Mouse (Mus musculus): ENCODE data around the gene 1700007K13Rik. TPM values are rescaled to one million over a fixed set of nuclear protein-coding genes. Genes with fewer than 3 reads are reported as not detected.
"Not testable (repeated sequence)": the region's sequence is repeated elsewhere in the genome, so short reads cannot be mapped to it uniquely, and the experiment has no call there.

The 1700007K13Rik gene
- polyA plus RNA-seq, 1 experiment from 2014 or later = 0.90 TPM

DNA sequence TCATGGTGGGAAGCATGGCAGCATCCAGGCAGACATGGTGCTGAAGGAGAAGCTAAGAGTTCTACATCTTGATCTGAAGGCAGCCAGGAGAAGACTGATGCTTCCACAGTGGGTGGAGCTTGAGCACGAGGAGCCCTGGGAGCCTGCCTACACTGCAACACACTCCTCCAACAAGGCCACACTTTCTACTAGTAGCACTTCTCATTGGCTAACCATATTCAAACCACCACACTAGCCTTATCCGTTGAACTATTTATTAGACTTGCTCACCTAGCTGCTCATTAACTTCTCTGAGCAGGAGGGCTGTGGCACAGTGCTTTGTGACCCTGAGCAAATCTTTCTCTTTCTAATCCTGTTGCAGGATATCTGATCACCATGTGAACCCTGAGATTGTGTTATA, 17.7 kb upstream of the 1700007K13Rik start:
- H3K27me3 ChIP-seq (ENCODE audit: control insufficient read depth, insufficient read depth, low read length) = no peaks in the 10 kb centered on the region
- H3K4me2 ChIP-seq (ENCODE audit: low read depth, low read length) = no peak overlapping the region
- ATAC-seq (replicated peaks; ENCODE audit: insufficient number of reproducible peaks, low FRiP score, low TSS enrichment, low read depth) (no peak), DNase-seq (ENCODE audit: low spot score) (no peak)
- H3K36me3 ChIP-seq (replicated peaks; ENCODE audit: control insufficient read depth, insufficient read depth, low read depth, low read length) = no peaks in the 10 kb centered on the region
- WGBS = 78% methylated on average over 2 of the region's 2 CpGs
- H3K9me3 ChIP-seq (replicated peaks; ENCODE audit: control insufficient read depth, low read length) = no peaks in the 10 kb centered on the region
- no peaks in the 10 kb centered on the region for H3K4me1 ChIP-seq (ENCODE audit: control insufficient read depth, insufficient read depth, low read length)
- no peak overlapping the region for H3K27ac ChIP-seq (replicated peaks; ENCODE audit: low read depth, low read length)
- no peak overlapping the region for H3K9ac ChIP-seq (replicated peaks; ENCODE audit: low read length)
- no peak overlapping the region for H3K4me3 ChIP-seq (ENCODE audit: low read depth, low read length)

- Histone ChIP-seq H3K4me1 (ENCODE audit: control insufficient read depth, insufficient read depth, low read length) (no peaks in the 10 kb centered on the region), H3K4me2 (ENCODE audit: low read depth, low read length) (no peak overlapping the region), H3K27ac (replicated peaks; ENCODE audit: low read depth, low read length) (no peak overlapping the region), H3K9ac (replicated peaks; ENCODE audit: low read length) (no peak overlapping the region), H3K9me3 (replicated peaks; ENCODE audit: control insufficient read depth, low read length) (no peaks in the 10 kb centered on the region), H3K36me3 (replicated peaks; ENCODE audit: control insufficient read depth, insufficient read depth, low read depth, low read length) (no peaks in the 10 kb centered on the region), H3K4me3 (ENCODE audit: low read depth, low read length) (no peak overlapping the region), H3K27me3 (ENCODE audit: control insufficient read depth, insufficient read depth, low read length) (no peaks in the 10 kb centered on the region)
- DNase-seq (ENCODE audit: low spot score) (no peak), ATAC-seq (replicated peaks; ENCODE audit: insufficient number of reproducible peaks, low FRiP score, low TSS enrichment, low read depth) (no peak)
- WGBS = 82% methylated on average over 20 of the region's 20 CpGs
Observed at GRCm38 (mm10) chr2:28479208-28480204, 13.4 kb upstream of the 1700007K13Rik start.

- H3K27ac ChIP-seq (replicated peaks; ENCODE audit: low read depth, low read length); H3K27me3 ChIP-seq (ENCODE audit: control insufficient read depth, insufficient read depth, low read length); H3K4me1 ChIP-seq (ENCODE audit: control insufficient read depth, insufficient read depth, low read length); H3K9ac ChIP-seq (replicated peaks; ENCODE audit: low read length); ATAC-seq (replicated peaks; ENCODE audit: insufficient number of reproducible peaks, low FRiP score, low TSS enrichment, low read depth); H3K9me3 ChIP-seq (replicated peaks; ENCODE audit: control insufficient read depth, low read length); DNase-seq (ENCODE audit: low spot score); H3K4me2 ChIP-seq (ENCODE audit: low read depth, low read length); H3K4me3 ChIP-seq (ENCODE audit: low read depth, low read length); H3K36me3 ChIP-seq (replicated peaks; ENCODE audit: control insufficient read depth, insufficient read depth, low read depth, low read length): not testable (repeated sequence)
- WGBS = 86% methylated on average over 5 of the region's 5 CpGs
Observed at GRCm38 (mm10) chr2:28477993-28478392, 11.9 kb upstream of the 1700007K13Rik start.

DNA sequence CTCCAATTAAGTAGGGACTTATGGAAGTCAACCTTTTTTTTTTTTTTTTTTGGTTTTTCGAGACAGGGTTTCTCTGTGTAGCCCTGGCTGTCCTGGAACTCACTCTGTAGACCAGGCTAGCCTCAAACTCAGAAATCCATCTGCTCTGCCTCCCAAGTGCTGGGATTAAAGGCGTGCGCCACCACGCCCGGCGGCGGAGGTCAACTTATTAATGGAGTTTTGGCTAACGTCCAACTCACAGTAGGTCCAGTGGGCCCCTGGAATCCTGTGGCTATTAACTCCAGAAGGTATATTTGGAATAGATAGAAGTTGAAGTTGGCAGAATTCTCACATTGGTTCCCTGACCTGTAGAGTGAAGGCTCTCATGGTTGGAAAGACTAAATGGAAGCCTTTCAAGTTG, 5.9 kb upstream of the 1700007K13Rik start:
- H3K4me2 ChIP-seq (ENCODE audit: low read depth, low read length); DNase-seq (ENCODE audit: low spot score); ATAC-seq (replicated peaks; ENCODE audit: insufficient number of reproducible peaks, low FRiP score, low TSS enrichment, low read depth); H3K4me3 ChIP-seq (ENCODE audit: low read depth, low read length); H3K27me3 ChIP-seq (ENCODE audit: control insufficient read depth, insufficient read depth, low read length); H3K27ac ChIP-seq (replicated peaks; ENCODE audit: low read depth, low read length); H3K9me3 ChIP-seq (replicated peaks; ENCODE audit: control insufficient read depth, low read length); H3K9ac ChIP-seq (replicated peaks; ENCODE audit: low read length); H3K4me1 ChIP-seq (ENCODE audit: control insufficient read depth, insufficient read depth, low read length): not testable (repeated sequence)
- peaks cover 14% of the 10 kb centered on the region for H3K36me3 ChIP-seq (replicated peaks; ENCODE audit: control insufficient read depth, insufficient read depth, low read depth, low read length)
- 94% methylated on average over 8 of the region's 8 CpGs for WGBS

DNA sequence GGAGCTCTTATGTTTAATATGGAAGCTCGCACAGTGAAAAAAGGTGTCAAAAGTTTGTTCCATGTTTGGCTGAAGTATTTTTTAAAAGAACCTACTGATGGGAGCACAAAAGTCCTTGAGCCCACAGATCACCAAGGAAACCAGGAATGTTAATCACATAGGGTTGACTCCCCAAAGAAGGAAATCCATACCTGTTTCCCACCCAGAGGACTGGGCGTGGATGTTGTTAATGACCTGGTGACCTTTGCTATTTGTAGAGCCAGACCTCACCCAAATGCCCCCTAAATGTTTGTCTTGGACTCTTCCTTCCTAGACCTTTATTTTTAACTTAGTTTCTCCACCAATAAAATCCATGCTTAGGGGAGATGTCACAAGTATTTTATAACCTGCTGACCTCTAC, 4.5 kb upstream of the 1700007K13Rik start:
- ATAC-seq (replicated peaks; ENCODE audit: insufficient number of reproducible peaks, low FRiP score, low TSS enrichment, low read depth) (no peak), DNase-seq (ENCODE audit: low spot score) (no peak)
- Histone ChIP-seq H3K27ac (replicated peaks; ENCODE audit: low read depth, low read length) (no peak overlapping the region), H3K4me1 (ENCODE audit: control insufficient read depth, insufficient read depth, low read length) (no peaks in the 10 kb centered on the region), H3K4me2 (ENCODE audit: low read depth, low read length) (no peak overlapping the region), H3K27me3 (ENCODE audit: control insufficient read depth, insufficient read depth, low read length) (no peaks in the 10 kb centered on the region; the same call in 1 of the 2 replicates), H3K4me3 (ENCODE audit: low read depth, low read length) (no peak overlapping the region), H3K36me3 (replicated peaks; ENCODE audit: control insufficient read depth, insufficient read depth, low read depth, low read length) (peaks cover 14% of the 10 kb centered on the region), H3K9ac (replicated peaks; ENCODE audit: low read length) (no peak overlapping the region), H3K9me3 (replicated peaks; ENCODE audit: control insufficient read depth, low read length) (no peaks in the 10 kb centered on the region)
- 98% methylated on average over 2 of the region's 2 CpGs for WGBS

GRCm38 (mm10) chr2:28469461-28469860, 3.3 kb upstream of the 1700007K13Rik start:
- H3K36me3 ChIP-seq (replicated peaks; ENCODE audit: control insufficient read depth, insufficient read depth, low read depth, low read length) = peaks cover 14% of the 10 kb centered on the region
- no peaks in the 10 kb centered on the region for H3K9me3 ChIP-seq (replicated peaks; ENCODE audit: control insufficient read depth, low read length)
- DNase-seq (ENCODE audit: low spot score) = no peak
- no peak overlapping the region for H3K4me2 ChIP-seq (ENCODE audit: low read depth, low read length)
- no peak for ATAC-seq (replicated peaks; ENCODE audit: insufficient number of reproducible peaks, low FRiP score, low TSS enrichment, low read depth)
- H3K27ac ChIP-seq (replicated peaks; ENCODE audit: low read depth, low read length) = no peak overlapping the region
- WGBS = 98% methylated on average over 14 of the region's 14 CpGs
- H3K9ac ChIP-seq (replicated peaks; ENCODE audit: low read length) = no peak overlapping the region
- H3K4me3 ChIP-seq (ENCODE audit: low read depth, low read length) = no peak overlapping the region
- no peaks in the 10 kb centered on the region for H3K4me1 ChIP-seq (ENCODE audit: control insufficient read depth, insufficient read depth, low read length)
- no peaks in the 10 kb centered on the region; the same call in 1 of the 2 replicates for H3K27me3 ChIP-seq (ENCODE audit: control insufficient read depth, insufficient read depth, low read length)

- Histone ChIP-seq H3K9me3 (replicated peaks; ENCODE audit: control insufficient read depth, low read length) (no peaks in the 10 kb centered on the region), H3K27me3 (ENCODE audit: control insufficient read depth, insufficient read depth, low read length) (no peaks in the 10 kb centered on the region; the same call in 1 of the 2 replicates), H3K36me3 (replicated peaks; ENCODE audit: control insufficient read depth, insufficient read depth, low read depth, low read length) (peaks cover 14% of the 10 kb centered on the region), H3K9ac (replicated peaks; ENCODE audit: low read length) (peak overlapping the region; percentile 93), H3K4me3 (ENCODE audit: low read depth, low read length) (peak overlapping the region; percentile 96), H3K4me2 (ENCODE audit: low read depth, low read length) (peak overlapping the region; percentile 43), H3K27ac (replicated peaks; ENCODE audit: low read depth, low read length) (no peak overlapping the region), H3K4me1 (ENCODE audit: control insufficient read depth, insufficient read depth, low read length) (no peaks in the 10 kb centered on the region)
- ATAC-seq (replicated peaks; ENCODE audit: insufficient number of reproducible peaks, low FRiP score, low TSS enrichment, low read depth) (no peak), DNase-seq (ENCODE audit: low spot score) (no peak)
- 55% methylated on average over 18 of the region's 18 CpGs for WGBS
Observed at GRCm38 (mm10) chr2:28468486-28469225, 2.5 kb upstream of the 1700007K13Rik start.

All from embryonic facial prominence, embryonic 11.5 days (tissue).